Mouse (Mus musculus) left cerebral cortex, adult 9 months (tissue): ENCODE results near the gene Chchd5.

Experiments used
- DNase-seq, 2 experiments: peaks; one replicate each; pipeline ENCODE4 v3.0.0; 2022; ENCODE audit warnings: low spot score in 2 of 2

Gene Chchd5

DNA sequence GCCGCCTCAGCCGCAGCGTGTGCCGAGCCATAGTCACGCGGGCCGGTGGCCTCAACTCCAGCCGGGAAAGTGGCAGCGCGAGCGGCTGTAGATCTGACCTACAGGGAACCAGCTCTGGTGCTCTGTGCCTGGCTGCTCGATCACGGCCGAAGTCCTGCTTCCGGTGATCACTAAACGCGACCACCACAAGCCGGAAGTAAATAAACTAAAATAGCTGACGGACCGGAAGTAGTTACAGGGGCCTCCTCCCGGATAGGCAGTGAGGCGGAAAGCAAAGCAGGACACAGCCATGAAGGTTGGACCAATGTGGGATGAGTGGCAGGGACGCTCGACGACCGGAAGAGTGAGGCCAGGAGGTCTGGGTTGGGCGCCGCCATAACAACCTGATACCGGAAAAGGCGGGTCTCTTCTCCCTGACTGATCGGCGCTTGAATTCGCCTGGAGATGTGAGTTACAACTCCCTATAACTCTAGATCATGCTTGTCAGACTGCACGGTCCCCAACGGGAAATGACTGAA is at the start of gene Chchd5:
TSS of gene Chchd5 (plus strand) at position 289 of the 518 bp plus-strand sequence.
- peak; percentile 96 to 97 for DNase-seq

DNA sequence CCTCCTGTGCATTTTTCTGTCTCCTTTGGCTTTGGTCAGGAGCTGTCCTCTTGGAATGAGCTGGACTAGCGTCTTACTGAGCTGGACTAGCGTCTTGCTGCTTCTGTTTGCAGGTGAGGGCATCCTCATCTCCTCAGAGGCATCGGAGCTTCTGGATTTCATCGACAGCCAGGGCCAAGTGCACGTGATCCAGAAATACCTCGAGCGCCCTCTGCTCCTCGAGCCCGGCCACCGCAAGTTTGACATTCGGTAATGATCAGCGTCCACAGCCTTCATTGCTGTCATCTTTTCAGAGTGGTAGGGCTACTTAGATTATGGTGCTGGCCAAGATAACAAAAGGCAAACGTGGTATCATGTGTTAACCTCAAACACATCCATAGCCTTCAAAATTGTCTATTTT is 48.4 kb upstream of the Chchd5 start:
- DNase-seq: no peak

DNA sequence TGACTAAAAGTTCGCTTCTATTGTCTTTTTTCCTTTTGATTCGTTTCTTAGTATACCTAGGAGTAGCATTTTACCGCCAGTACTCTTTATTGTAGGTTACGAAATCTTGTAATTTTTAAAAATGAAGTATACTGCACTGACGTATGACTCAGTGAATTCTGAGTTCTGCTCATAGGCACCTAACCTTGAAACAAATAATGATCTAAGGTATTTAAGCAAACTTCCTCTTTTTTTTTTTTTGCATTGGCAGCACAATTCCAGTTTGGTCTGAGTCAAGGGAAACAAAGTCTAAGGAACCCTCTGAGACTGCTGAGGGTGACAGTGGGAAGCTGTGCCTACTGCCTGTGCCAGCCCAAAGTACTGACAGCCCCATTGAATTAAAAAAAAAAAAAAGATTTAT is 46.0 kb upstream of the Chchd5 start:
- DNase-seq: no peak

DNA sequence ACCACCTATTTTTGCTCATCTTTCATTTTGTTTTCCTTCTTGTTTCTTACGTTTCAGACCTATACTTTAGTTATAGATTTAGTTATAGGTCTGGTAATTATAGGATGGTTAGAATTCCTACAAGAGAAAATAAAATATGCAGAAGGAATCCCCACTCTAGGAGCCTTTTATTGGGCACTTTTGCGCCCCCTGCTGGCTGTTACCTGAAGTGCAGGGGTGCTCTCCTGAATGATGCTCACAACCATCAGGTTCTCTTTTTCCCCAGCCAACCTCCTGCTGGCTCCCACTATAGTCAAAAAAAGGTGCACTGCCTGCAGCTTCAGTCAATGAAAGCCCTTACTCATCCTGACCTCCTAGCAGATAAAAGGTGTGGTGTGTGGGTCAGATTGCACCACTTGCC is 44.5 kb upstream of the Chchd5 start:
- DNase-seq: no peak

DNA sequence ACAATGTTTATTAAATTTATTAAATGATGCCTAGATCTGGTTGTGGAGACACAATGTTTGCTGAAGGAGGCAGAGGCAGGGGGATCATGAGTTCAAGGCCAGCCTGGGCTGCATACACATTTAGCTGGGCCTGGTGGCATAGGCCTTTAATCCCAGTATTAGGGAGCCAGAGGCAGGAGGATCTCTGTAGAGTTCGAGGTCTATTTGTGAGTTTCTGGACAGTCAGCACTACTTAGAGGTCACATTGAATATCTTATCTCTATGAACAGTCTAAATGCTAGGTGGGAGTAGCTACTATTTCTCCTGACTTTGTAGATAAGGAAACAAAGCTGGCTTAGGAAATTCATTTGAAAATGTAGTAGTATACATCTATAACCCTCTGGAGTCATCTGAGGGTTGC is 42.0 kb upstream of the Chchd5 start:
- DNase-seq: no peak

DNA sequence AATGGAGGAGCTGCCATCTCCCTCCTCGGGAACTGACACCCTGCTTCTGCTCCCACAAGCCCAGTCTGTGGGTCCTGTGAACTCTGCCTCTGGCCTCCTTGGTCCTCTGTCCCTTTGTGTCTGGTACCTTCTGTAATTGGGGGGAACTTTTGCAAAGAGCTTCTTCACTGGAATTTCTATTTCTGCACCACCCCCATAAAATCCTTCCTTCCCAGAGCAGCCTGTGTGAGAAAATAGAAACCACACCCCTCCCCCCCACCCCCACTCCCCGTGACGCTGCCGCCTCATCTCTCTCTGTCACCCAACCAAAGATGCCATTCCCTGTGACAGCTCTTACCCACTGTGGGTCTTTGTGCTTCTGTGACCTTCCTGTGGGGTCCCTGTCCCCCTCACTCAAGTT is 39.1 kb upstream of the Chchd5 start:
- DNase-seq: no peak

DNA sequence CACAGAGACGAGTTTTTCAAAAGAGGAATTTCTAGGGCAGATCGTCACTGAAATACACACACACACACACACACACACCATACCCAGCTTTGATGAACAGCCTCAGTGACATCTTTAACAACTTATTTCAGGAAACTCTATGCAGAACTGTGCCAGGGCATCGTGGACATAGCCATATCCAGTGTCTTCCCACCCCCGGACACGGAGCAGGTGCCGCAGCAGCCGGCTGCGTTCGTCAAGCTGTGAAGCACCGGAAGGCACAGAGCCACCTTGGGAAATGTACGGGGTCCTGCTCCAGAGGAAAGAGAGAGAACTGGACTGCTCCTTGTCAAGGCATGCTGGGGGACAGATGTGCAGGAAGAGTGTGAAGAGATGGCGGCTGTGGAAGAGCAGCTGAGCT is 36.7 kb upstream of the Chchd5 start:
- DNase-seq: peak in 1 of 2 experiments; percentile 46

DNA sequence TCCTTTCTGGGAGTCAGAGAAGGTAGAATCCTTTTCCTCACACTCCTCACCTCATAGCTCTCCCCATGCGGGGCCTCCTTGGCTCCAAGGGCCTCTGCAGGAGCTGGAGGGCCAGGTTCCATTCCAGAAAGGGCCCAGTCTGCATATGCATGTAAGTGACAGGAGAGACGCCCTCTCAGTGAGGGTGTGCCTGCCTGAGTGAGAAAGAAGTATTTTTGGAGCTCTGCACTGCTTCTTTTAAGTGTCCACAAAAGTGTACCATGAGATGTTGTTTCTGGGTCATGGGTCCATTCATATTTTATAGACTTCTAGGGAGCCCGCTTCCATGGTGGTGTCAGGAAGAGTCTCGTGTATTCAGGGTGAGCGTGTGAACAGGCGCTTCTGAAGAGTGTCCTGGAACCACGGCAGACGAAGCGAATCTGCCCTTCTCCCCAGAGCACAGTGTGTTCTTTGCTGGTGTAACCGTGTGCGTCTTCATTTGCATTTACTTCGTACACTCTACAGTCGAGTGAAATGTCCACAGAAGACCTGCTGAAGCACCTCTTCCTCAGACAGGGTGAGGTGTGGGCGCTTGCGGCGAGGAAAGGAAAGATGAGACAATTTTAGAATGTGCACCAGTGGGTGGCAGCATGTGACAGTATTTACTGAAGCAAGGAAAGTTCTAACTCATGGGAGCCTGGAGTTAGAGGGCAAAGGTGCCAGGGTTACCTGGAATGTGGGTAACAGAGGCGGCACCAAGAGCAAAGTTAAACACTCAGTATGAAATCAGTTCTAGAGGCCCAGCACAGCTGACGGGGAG is 35.4 kb upstream of the Chchd5 start:
- DNase-seq: peak; percentile 61 to 64

DNA sequence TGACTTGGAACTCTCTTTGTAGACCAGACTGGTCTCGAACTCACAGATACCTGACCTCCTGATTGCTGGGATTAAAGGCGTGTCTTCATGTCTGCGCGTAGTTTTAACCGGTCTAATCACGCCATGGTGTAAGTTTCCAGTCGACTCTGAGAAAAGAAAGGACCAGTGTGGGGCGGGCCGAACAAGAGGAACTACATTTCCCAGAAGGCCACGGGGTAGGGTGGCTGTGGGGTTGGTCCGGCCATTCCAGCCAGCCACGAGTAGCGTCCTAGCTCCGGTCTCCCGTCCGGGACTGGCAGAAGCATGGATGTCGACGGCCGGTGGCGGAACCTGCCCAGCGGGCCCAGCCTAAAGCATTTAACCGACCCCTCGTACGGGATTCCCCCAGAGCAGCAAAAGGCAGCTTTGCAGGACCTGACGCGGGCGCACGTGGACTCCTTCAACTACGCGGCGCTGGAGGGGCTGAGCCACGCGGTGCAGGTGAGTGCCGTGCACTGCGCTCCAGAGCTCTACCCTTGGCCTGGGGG is 28.7 kb upstream of the Chchd5 start, which contains the start of gene Polr1b:
TSS of gene Polr1b (plus strand) at position 212 of the 527 bp plus-strand sequence.
- peak; percentile 87 to 95 for DNase-seq

DNA sequence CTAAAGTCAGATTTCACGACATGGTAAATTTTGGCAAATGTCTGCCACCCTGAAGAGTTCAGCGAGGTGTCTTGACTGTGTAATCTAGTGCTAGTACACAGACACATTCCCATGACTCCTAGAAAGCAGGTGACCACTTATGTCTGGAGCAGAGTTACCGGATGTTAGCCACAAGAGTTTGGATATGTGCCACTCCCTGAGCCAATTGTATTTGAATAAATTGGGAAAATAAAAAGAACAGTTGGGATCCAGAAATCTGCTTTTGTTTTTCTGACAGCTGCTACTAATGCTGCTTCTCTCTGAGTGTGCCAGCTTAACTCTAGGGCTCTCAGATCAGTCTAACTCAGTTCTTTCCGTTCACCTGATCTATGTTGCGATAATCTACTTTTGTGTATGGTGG is 16.6 kb upstream of the Chchd5 start:
- no peak for DNase-seq

DNA sequence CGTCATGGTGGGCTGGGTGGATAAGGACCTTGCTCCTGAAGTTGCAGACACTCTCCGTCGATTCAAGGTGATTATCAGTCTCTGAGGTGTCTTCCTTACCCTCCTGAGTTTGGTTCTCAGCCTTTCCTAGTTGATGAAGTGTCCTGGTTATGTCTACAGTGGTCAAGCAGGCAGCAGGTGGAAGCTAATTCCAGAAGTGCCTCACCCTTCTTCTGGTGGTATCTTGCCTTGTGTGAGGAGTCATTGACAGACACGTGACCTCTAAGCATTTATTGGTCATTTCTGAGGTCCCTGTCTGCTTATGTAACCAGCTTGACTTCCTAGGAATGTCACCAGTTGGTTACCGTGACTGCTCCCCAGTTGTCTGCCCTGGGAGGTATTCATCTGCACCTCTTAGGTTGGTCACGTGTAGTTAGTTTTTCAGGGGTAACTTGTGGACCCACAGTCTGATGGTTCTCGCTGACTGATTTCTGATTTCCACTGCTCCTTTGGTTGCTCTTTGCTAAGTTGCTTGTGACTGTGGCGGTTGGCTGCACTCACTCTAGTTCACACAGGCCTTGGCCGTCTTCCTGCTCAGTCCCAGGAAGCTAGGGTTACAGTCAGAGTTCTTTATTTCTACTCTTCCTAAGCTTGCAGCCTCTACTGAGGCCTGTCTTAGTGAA is 13.7 kb upstream of the Chchd5 start:
- no peak for DNase-seq

DNA sequence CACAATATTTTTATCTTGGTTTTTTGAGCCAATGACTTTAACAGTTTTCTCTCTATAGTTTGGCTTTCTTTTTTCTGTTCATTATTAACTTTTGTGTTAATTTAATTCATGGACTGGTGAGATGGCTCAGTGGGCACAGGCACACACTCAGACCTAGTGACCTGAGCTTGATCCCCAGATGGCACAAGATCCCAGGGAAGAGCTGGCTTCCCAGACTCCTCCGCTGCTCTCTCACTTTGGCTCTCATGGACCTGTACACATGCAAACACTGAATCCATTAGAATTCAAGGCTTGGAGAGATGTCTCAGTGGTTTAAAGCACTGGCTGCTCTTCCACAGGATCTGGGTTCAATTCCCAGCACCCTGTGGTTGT is 13.1 kb upstream of the Chchd5 start:
- DNase-seq: no peak

DNA sequence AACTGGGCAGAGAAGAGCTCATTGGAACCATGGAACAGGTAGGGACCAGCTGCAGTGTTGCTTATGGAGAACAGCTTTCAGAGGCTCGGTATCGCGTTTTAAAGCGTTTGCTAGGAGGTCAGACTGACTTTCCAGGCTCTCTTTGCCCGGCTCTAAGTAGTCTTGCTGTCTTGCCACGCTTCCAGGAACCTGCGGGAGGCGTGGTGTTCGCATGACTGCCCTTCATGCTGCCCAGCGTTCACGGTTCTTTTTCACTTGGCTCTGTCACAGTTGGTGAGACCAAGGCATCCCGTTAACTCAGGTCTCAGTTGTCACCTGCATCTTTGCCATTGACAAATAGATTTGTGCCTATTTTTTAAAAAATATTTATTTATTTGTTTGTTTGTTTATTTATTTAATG is 11.4 kb upstream of the Chchd5 start:
- no peak for DNase-seq

DNA sequence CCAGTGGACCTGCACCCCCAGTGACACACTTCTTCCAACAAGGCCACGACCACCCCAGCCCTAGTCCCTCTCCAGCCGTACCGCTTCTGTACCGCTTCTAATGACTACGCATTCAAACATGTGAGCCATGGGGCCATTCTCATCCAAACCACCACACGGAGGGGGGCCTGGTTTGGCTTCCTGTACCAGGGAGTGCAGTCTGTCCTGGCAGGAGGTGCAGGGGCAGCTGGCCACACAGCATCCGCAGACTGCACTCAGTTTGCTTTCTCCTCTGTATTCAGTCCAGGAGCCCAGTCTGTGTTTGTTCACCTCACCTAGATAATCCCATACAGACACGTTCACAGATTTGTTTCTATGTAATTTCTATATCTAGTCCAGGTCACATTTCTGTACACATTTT is 7.5 kb upstream of the Chchd5 start:
- DNase-seq: no peak

DNA sequence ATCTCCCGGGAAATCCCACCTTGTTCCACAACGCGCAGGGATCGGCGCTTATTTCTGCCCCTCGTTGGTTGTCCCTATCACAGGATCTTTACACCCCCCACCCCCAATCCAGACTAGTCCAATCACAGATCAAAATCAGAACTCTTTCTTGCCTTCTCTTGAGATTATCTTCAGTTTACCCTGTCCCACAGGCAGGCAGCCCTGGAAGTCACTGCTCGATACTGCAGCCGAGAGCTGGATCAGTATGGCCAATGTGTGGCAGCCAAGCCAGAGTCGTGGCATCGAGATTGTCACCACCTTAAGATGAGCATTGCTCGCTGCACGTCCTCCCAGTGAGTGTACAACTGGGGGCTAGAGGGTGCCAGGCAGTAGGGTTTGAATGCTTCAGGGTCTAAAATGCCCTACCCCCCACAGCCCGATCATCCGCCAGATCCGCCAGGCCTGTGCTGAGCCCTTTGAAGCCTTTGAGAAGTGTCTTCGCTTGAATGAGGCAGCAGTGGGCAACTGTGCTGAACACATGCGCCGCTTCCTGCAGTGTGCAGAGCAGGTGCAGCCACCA is 566 bp downstream of the Chchd5 start:
- no peak for DNase-seq

DNA sequence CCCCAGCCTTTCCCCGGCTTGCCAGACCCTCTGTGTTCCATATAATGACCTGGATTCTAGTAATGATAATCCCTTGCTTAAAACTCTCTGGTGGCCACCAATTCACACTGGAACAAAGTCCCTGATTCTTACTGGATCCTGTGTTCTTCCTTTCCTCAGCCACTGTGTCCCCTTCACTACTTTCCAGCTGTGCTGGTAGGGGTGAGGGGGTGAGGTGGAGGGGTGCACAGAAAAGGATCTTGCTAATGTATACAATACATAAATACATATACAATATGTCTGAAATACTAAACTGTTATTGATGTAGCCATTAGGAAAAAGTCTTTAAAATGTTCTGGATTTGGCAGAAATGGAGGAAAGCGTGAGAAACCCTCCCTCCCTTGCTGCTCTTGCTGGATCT is 1.3 kb downstream of the Chchd5 start:
- DNase-seq: no peak

DNA sequence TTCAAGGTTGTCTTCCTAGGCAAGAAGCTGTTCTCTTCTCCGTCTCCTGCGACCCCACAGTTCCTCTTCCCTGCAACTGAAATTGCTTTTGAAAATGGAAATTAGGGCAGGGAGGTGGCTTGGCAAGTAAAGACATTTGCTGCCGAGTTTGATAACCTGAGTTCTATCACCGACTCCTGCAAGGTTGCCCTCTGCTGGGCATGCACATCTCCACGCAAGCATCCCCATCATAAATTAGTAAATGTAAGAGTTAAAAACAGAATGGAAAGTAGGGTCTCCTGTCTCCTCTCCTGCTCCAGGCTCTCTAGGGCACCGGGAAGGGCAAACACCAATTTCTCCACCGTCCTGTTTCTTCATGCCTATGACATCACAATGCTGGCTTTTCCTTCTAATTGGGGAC is 2.7 kb downstream of the Chchd5 start:
- DNase-seq: no peak

DNA sequence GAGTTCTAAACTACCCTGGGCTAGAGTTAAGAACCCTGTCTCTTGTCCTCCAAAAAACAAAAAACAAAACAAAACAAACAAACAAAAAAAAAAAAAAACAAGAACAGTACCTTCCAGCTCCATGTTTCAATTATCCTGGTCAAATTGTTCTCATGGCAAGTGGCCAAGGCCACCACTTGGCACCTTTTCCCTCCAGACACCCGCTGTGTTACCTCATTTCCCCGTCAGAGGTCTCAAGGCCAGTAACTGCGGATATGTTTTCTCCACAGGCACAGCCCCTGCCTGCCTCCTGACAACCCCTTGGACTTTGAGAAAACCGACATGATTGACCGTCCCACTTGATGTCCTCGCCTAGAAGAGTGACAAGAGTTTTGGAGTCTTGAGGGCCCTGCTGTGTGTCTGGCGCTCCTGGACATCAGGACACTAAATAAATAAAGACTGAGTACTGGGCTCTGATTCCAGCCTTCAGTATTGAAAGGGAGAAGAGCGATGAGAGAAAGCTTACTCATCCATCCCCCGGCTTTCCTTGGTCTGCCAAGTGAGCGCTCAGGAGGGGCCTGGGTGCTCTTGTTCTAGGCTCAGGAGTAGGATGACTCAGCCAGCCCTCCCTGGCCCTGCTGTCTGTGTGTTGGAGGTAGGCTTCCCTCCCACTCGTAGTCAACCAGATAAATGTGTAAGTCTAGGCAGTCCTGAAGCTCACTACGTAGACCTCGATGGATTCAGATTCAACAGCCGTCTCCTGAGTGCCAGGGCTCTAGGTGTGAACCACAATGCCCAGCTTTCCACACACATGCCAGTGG is 3.7 kb downstream of the Chchd5 start:
- DNase-seq: peak; percentile 79 to 85

DNA sequence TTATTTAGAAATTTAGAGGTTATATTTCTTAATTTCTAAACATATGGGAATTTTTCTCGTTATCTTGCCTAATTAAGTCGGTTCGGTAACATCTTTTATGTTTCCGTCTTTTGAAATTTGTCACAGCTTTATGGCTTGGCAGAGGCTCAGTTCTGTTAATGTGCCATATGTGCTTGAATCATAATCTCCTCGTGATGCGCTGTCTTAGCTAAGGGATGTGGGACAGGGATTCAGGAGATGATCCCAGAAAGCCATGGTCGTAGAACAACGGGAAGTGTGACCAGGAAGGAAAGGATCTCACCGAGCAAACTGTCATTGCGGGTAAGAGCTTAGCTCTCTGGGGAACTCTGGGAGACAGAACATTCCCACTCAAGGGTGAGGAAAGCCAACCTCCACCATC is 10.4 kb downstream of the Chchd5 start:
- DNase-seq: peak in 1 of 2 experiments; percentile 79

DNA sequence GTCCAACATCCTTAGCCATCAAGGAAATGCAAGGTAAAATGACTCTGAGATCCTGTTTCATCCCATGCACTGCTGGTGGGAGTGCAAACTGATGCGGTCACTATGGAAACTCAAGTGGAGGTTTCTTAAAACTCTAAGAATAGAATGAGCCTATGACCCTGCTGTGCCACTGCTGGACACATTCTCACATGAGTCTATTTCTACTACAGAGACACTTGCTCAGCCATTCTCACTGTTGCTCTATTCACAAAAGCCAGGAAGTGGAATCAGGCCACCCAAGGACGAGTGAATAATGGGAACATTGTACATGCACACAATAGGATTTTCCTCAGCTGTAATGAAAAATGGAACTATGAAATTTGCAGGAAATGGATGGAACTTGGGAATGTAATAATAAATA is 19.3 kb downstream of the Chchd5 start:
- no peak for DNase-seq

DNA sequence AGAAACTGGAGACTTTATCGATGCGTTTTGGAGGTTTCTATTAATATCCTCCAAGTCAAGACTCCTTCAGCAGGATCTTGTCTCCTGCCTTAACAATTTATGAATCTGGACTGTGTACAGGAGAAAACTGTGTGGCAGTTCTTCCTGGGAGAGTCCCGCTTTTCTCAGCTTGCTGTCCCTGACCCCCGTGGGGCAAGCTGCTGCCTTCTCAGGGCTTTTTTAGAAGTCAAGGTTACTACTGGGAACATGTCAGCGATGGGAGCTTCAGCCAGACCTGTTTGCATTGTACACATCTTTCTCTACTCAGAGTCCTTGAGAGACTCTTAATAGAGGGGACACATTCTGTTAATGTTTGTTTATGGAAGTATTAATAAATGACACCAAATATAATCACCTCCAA is 20.9 kb downstream of the Chchd5 start:
- no peak for DNase-seq

DNA sequence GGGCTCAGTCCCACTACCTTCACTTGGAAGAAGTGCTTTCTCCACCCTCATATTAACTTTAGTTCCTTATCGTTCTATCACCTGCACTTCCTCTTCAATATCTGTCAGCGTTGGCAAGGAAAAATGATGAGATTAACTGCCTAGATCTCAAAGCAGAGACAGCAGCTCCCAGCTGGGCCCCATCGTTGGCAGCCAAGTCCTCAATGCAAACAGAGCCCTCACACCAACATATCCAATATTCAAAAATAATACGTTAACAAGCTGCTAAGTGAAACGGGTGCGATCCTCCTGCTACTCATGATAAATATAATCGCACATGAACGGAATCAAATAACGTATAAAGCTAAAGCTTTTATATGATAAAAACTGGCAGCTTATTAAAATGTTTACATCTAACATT is 21.6 kb downstream of the Chchd5 start:
- no peak for DNase-seq
